Mouse (Mus musculus): ENCODE measurements around the gene Ahnak.
"Not testable (repeated sequence)": the region's sequence is repeated elsewhere in the genome, so short reads cannot be mapped to it uniquely, and the experiment has no call there.

Gene Ahnak

DNA sequence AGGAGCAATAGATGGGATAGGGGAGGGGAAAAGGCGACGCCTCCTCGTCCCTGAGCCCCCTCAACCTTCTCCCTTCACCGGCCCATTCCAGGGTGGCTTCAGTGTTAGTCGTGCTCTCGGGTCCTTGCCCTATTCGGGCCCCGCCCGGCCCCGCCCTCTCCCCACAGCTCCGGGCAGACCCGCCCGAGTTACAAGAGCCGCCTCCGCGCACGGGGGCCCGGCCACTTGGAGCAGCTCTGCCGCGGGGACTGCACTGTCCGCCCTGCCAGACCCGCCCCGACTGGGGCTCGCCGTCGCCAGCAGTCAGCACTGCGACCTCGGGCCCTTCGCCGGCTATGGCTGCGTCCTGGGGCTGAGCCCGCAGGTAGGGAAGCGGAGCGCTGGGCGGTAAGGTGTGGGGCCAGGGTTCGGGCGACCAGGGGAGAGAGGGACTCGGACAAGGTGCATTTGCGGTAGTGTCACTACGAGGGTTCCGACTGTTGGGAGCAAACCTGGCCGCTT, at the start of gene Ahnak:
Gene Ahnak, plus strand, starts transcription at position 219 of the 501 bp plus-strand sequence.
- no peak for DNase-seq

DNA sequence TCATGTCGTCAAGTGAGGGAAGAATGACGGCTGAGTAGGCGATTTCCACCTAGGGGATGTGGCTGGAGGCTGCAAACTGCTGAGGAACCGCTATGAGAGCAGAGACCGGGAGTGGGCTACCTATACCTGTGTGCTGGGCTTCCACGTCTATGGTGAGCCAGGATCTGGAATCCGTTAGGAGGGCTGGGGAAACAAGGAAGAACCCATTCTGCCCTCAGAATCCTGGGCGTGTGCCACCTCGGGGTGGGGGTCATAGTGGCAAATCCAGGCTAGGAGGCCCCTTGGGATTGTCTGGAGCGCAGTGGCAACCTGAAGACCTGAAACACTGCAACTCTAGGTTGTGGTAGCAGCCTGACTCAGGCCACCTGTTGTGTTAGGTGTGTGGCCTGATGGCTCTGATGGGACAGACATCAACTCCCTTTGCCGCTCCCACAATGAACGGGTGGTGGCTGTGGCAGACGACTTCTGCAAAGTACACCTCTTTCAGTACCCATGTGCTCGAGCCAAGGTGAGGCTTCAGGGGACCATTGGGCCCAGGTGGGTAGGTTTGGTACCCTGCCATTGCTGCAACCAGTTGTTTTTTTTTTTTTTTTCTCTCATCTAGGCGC, 48.5 kb upstream of the Ahnak start:
- no peak for DNase-seq

DNA sequence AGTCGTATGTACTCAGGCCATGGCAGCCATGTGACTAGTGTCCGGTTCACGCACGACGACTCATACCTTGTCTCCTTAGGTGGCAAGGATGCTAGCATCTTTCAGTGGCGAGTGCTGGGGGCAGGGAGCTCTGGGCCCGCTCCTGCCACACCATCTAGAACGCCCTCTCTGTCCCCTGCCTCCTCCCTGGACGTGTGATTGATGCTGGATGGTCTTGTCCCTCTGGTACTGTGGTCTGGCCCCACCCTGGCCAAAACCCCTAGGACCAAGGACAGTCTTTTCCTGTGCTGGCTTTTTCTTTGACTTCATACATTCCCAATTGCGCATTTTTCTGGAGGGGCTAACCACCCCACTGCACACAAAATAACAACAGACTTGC, 48.0 kb upstream of the Ahnak start:
- DNase-seq: no peak

DNA sequence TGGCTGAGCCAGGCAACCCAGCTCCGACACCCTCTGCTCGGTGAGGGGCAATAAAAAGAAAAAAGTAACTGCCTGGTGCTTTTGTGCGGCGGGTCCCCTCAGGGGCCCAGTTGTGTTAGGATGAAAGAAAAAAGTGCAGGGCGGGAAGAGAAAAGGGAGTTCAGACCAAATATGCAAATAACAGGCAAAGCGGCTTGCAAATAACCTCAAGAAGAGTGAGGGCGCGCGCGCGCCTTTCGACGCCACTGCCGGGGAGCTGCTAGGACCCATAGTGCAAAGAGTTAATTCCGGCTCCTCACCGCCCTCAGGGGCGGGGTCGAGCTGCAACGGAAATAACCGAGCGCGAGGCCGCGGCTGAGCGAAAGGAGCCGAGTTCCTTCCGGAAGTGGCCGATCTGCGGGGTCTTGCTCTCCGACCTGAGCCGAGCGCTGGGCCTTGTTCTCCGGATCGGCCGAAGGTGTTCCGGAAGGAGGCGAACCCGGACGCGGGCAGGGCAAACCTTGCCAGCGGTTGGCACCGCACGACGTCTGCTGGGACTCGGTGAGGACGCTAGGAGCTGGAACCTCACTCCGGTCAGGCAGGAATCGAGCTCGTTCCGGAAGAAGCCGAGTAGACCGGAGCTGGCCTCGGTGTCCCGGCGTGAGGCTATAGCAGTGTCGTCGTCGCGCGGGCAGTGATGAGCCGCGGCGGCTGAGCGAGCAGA, 47.4 kb upstream of the Ahnak start, which contains the start of gene Mta2:
Gene Mta2, plus strand, starts transcription at position 361 of the 703 bp plus-strand sequence.
- DNase-seq: peak; percentile 98

DNA sequence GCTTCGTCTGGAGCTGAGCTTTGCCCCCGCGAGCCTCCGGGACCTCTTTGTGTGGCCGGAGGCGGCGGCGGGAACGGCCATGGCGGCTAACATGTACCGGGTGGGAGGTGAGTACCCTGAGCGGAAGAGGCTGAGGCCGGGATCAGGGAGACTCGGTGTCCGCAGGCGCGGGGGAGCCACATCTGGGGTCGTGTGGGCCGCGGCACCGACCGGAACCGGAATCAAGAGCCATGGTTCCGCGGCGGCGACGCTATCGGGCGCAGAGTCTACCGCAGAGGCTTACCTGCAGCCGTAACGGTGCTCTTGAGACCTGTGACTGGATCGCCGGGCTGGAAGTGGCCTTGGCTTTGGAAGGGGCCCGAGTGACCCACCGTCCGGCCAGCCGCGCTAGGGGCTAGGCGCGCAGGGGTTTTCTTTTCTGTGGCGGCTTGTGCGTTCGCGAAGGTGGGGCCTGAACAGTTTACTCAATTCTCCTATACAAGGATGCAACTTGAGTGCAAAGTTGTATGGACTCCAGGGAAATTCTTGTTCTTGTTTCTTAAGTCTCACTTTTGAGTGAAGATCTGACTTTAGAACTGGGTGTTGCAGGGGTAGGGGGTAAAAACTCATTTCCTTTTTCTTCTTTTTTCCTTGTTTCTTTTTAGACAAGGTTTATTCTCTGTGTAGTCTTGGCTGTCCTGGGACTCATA, 46.7 kb upstream of the Ahnak start:
- DNase-seq: no peak

- no peak for DNase-seq
Measured at GRCm38 (mm10) chr19:8943047-8943446, 46.0 kb upstream of the Ahnak start.

- no peak for DNase-seq
Measured at GRCm38 (mm10) chr19:8944062-8944461, 45.0 kb upstream of the Ahnak start.

GRCm38 (mm10) chr19:8944750-8945149, 44.3 kb upstream of the Ahnak start:
- DNase-seq: peak; percentile 65

DNA sequence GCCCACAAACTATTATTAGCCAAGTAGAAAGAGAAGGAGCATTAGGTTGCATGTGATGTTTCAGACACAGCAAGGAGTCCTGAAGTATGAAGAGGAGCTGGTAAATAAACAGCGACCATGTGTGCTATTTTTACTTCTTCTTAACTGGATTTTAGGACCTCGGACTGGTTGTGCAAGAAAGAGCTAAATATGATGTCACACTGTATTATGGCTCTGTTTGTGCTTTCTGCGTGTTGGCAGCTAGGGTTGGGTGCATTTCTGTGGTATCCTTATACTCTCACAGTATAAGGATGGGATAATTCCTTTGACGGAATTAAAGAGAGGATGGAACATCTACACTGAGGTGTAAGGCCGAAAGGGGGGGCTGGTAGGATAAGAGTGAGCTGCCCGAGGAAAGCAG, 43.8 kb upstream of the Ahnak start:
- DNase-seq: no peak

GRCm38 (mm10) chr19:8946929-8947328, 42.2 kb upstream of the Ahnak start:
- no peak for DNase-seq

DNA sequence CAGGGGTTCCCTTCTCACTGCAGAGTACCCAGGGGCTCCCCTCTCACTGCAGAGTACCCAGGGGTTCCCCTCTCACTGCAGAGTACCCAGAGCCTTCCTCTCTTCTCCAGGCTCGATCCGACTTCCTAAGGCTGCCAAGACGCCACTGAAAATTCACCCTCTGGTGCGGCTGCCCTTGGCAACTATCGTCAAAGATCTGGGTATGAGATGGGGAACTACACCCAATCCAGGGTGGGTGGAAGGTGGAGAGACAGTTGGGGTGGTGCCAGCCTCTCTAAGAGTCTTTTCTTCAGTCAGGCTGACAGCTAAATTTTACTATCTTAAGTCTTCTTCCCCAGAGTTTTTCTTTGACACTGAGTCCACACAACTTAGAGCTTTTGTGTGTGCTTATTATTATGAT, 38.9 kb upstream of the Ahnak start:
- DNase-seq: no peak

DNA sequence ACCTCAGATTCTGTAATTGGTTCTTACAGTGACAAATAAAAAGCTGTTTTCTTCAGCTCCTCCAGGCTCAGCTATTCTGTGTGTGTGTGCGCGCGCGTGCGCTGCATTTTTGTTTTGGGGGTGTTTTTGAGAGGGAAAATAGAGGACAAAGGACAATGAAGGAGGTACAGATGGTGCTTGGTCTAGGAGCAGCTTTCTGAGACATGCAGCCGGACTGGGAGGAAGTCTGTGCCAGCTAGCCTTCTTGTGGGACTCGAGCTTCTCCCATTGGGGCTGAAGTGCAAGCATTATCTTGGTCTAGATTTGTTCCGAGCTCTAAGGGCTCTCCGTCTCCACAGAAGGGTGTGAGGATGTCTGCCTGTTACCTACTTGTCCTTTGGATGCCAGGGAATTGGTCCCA, 36.8 kb upstream of the Ahnak start:
- no peak for DNase-seq

- DNase-seq: peak; percentile 92
Measured at GRCm38 (mm10) chr19:8953135-8954039, 35.7 kb upstream of the Ahnak start, which contains the start of gene Tut1. TSS of gene Tut1 (plus strand) at chr19:8953847.

- no peak for DNase-seq
Measured at GRCm38 (mm10) chr19:8954171-8954570, 34.9 kb upstream of the Ahnak start.

GRCm38 (mm10) chr19:8962256-8962655, 26.8 kb upstream of the Ahnak start:
- DNase-seq: no peak

- DNase-seq: no peak
Measured at GRCm38 (mm10) chr19:8965075-8965474, 24.0 kb upstream of the Ahnak start.

GRCm38 (mm10) chr19:8965771-8966170, 23.3 kb upstream of the Ahnak start:
- DNase-seq: no peak

DNA sequence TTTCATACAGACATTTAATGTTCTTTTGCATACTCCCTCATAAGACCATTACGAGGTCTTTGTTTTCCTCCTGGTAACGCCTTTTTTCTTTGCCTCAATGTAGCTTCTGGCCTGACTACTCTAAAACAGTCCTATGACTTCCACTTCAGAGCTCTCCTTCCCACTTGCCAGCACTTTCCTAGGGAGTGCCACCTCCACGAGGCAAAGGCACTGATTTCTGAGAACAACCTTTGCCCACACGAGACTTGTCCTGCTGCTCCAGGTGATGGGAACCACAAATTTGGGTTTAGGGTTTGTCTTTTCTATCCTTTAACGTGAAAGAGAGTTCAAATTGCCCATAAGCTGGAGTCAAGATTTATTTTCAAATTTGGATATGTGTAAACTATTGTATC, 22.9 kb upstream of the Ahnak start:
- no peak for DNase-seq

DNA sequence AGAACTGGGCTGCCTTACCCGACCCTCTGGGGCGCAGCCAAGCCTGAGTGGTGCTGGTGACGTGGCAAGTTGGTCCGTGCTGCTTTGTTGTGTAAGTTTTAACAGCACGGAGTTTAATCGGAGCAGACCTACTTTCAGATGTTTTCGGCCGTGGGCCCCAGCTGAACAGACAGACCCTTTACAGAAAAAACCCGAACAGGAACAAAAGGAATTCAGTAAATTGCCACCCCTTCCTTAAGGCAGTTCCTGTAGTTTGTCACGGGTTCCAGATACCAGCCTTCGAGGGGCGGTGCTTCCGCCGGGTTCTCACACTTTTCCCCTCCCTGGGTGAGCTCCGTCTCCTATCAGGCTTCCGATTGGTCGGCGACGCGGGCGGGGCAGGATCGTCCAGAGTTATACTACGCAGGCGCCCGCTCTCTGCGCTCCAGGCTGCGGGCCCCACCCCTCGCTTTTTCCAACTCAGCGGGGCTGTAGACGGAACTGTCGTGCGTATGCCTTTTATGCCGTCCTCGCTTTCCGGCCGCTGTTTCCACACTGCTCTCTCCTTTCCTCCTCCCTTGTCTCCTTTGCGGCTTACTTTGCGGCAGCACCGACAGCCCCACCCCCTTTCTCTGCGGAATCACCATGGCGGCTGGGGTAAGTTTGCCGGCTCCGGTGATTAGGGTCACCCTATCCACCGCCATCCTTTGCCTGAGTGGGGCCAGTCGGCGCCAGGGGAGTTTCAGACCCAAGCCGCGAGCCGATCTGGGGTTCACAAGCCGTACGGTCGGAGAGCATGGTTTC, 22.3 kb upstream of the Ahnak start, which contains the start of gene Eef1g:
Gene Eef1g, plus strand, starts transcription at position 452 of the 783 bp plus-strand sequence.
- DNase-seq: peak; percentile 98

DNA sequence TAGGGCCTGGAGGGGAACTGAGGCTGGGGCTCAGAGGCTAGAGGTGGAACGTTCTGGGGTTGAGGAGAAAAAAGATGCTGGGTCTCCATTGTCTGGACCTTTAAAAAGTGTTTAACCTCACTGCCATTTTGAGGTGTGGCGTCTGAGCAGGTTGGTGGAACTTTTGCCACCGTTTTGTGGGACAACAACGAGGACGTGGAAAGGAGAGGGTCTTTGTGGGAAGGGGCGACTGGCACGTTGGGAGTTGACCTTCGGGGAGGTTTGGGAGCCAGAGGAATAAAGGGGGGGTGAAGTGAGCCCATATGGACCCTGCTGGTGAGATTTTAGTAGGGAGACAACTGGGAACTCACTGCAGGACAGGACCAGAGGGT, 21.7 kb upstream of the Ahnak start:
- no peak for DNase-seq

- DNase-seq: no peak
Measured at GRCm38 (mm10) chr19:8967893-8968292, 21.2 kb upstream of the Ahnak start.

DNA sequence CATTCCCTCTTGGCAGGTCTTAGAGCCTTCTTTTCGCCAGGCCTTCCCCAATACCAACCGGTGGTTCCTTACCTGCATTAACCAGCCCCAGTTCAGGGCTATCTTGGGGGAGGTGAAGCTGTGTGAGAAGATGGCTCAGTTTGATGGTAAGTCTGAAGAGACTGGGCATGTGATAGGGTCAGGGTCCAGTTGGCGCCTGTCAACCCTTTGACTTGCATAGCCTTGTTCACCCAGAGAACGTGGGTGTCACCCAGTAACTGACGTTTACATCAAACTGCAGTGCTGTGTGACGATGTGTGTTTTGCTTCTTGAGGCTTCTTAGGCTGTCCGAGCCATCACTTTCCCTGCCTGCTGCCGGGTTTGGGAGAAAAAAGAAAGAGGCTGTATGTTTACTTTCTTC, 16.6 kb upstream of the Ahnak start:
- not testable (repeated sequence) for DNase-seq

Measured in thymus, postnatal 25 days (tissue).